Mouse (Mus musculus): Measurements from ENCODE around the gene Nectin2.

DNA sequence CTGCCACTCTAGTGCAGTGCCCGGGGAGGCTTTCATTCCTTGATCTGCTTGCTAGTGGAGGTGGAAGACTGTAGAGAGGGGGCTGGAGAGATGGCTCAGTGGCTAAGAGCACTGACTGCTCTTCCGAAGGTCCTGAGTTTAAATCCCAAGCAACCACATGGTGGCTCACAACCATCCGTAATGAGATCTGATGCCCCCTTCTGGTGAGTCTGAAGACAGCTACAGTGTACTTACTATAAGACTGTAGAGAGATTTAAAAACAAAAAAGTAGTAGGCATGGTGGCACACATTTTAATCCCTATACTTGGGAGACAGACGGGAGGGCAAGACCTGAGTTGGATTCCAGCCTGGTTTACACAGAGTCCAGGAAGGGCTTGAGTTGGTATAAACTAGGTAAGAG is 37.9 kb downstream of the Nectin2 start:
- no peak for TF ChIP-seq POLR2A (IDR thresholded peaks at IDR 0.05; ENCODE audit: control insufficient read depth, extremely low read depth, insufficient read depth, low read length, poor library complexity)
- no peak for TF ChIP-seq CTCF (IDR thresholded peaks at IDR 0.05; ENCODE audit: borderline replicate concordance, control insufficient read depth, extremely low read depth, insufficient read depth, low read length, poor library complexity)
